Mouse (Mus musculus) midbrain, postnatal 0 days (tissue): Measurements from ENCODE around the gene Men1. TPM values are rescaled to one million over a fixed set of nuclear protein-coding genes. Genes with fewer than 3 reads are reported as not detected.

Experiments used
- ATAC-seq: fragments of 200-750 bp; cut with Nextera tagmentation; 2 replicates; pipeline ENCODE4 v1.8.0; 2017; ENCODE audit warnings: moderate number of reproducible peaks, mild to moderate bottlenecking, moderate TSS enrichment, moderate library complexity; ENCODE audit not compliant: low FRiP score
- DNase-seq: peaks from one replicate; pipeline ENCODE4 v3.0.0-alpha.2; 2015; ENCODE audit warnings: low spot score
- H3K27ac ChIP-seq: fragments of 300-500 bp; sonication (generic); 2 replicates; pipeline ENCODE4 v1.5.1; 2014; ENCODE audit warnings: low read depth, mild to moderate bottlenecking, low read length, mixed read lengths
- H3K27me3 ChIP-seq: fragments of 300-500 bp; sonication (generic); 2 replicates; pipeline ENCODE4 v1.6.1; 2014; ENCODE audit warnings: low read length, control low read depth, mixed read lengths; ENCODE audit not compliant: insufficient read depth
- H3K36me3 ChIP-seq: fragments of 300-500 bp; sonication (generic); 2 replicates; pipeline ENCODE4 v1.6.1; 2014; ENCODE audit warnings: low read length, control low read depth, mixed read lengths; ENCODE audit not compliant: insufficient read depth
- H3K4me1 ChIP-seq: fragments of 300-500 bp; sonication (generic); 2 replicates; pipeline ENCODE4 v1.6.1; 2014; ENCODE audit warnings: mild to moderate bottlenecking, control low read depth, antibody characterized with exemption, low read length, mixed read lengths; ENCODE audit not compliant: insufficient read depth
- H3K4me2 ChIP-seq: fragments of 300-500 bp; sonication (generic); 2 replicates; pipeline ENCODE4 v1.6.1; 2014; ENCODE audit warnings: low read depth, mild to moderate bottlenecking, low read length, mixed read lengths; ENCODE audit not compliant: poor library complexity, severe bottlenecking
- H3K4me3 ChIP-seq: fragments of 300-500 bp; sonication (generic); 2 replicates; pipeline ENCODE4 v1.5.1; 2014; ENCODE audit warnings: low read depth, mild to moderate bottlenecking, low read length, moderate library complexity
- H3K9ac ChIP-seq: fragments of 300-500 bp; sonication (generic); replicated peaks from 2 replicates; pipeline ENCODE4 v1.6.1; 2014; ENCODE audit warnings: mild to moderate bottlenecking, low read length, moderate library complexity, mixed read lengths; ENCODE audit not compliant: poor library complexity, severe bottlenecking
- H3K9me3 ChIP-seq: fragments of 300-500 bp; sonication (generic); 2 replicates; pipeline ENCODE4 v1.6.1; 2016; ENCODE audit warnings: low read length, control low read depth
- CTCF ChIP-seq: IDR thresholded peaks from 2 replicates; pipeline ENCODE4 v1.5.1; 2016; ENCODE audit warnings: antibody characterized with exemption, mild to moderate bottlenecking
- WGBS: fragments of 180-500 bp; shearing (Covaris S2); extraction: QIAGEN DNeasy Blood & Tissue Kit; methylation state at CpG from one replicate; pipeline ENCODE4 v1.1.7; 2014; 5-methylcytosine and 5-hydroxymethylcytosine counted together
- polyA plus RNA-seq: library from polyadenylated mRNA; unstranded; fragments of >200 nt; fragmentation: Nextera tagmentation; extraction: Ambion mirVana; gene quantifications from 2 replicates; pipeline ENCODE4 v1.2.1, GENCODE M21; 2015
- total RNA-seq: library from RNA; depleted of rRNA; stranded (reverse); fragments of >200 nt; gene quantifications from 2 replicates; pipeline ENCODE4 v1.2.3, GENCODE M21; 2014

Gene Men1
- total and polyA plus RNA-seq, 2 experiments from 2014 or later, result 56.8 to 85.6 TPM

DNA sequence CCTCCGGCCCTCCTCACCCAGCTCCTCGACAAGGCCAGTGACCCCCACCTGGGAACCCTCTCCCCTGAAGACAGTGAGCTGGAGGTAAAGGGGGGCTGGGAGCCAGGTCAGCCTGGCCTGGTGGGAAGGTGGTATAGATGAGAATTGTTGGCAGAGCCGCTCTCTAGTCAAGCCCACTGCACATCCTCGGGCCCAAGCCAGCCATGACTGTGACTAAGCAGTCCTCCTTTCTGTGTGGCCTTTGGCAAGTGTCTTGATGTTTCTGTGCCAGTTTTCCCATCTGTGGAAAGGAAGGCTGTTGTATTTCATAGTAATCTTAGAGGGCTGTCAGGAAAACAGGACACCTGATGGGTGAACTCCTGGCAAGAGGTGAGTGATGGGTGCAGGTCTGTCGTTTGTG lies 9.2 kb downstream of the Men1 start:
- 87% methylated on average over 5 of the region's 5 CpGs for WGBS
- no peak for ATAC-seq
- TF ChIP-seq CTCF, result no peak

DNA sequence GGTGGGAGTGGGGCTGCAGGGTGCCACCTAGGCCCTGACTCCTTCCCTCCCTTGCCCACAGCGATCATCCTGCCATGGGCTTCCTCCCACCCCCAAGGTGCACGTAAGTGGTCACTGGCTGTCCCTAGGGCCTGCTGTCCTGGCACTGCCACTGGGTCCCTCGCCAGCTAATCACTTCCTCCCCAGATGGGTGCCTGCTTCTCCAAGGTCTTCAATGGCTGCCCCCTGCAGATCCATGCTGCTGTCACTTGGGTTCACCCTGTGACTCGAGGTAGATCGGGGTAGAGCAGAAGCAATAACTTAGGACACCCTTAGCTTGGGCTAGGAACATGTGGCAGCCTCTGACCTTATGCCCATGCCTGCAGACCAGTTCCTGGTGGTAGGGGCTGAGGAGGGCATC lies 11.2 kb downstream of the Men1 start:
- H3K4me2 ChIP-seq, result no peak overlapping the region
- TF ChIP-seq CTCF, result no peak
- H3K36me3 ChIP-seq, result peaks cover 64% of the 10 kb centered on the region
- H3K9me3 ChIP-seq, result no peaks in the 10 kb centered on the region
- no peak overlapping the region for H3K4me3 ChIP-seq
- ATAC-seq, result no peak
- no peak overlapping the region for H3K9ac ChIP-seq
- no peaks in the 10 kb centered on the region for H3K4me1 ChIP-seq
- 85% methylated on average over 4 of the region's 5 CpGs for WGBS
- H3K27ac ChIP-seq, result no peak overlapping the region
- H3K27me3 ChIP-seq, result no peaks in the 10 kb centered on the region
- DNase-seq, result no peak

More for the DNA sequence above, 9.2 kb downstream of the Men1 start:
- Histone ChIP-seq H3K4me2 (no peak overlapping the region), H3K9me3 (no peaks in the 10 kb centered on the region), H3K9ac (no peak overlapping the region), H3K27me3 (no peaks in the 10 kb centered on the region), H3K36me3 (peaks cover 64% of the 10 kb centered on the region), H3K4me1 (no peaks in the 10 kb centered on the region), H3K4me3 (no peak overlapping the region), H3K27ac (no peak overlapping the region)
- no peak for DNase-seq

DNA sequence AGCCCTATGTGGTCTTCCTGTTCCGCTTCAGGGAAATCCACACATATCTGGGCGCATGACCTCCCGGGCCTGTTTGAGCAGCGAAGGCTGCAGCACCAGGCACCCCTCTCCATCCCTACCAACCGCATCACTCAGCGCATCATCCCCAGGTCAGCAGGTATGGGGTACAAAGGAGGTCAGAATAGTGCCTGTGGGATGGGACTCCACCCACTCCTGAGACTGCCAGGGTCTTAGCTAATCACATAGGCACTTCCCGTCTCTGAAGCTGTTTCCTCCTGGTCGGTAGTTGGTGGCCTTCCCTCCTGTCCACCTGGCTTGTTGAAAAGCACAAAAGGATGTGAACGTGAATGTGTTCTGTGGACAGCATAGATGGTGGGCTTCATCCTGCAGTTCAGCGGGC lies 11.9 kb downstream of the Men1 start:
- Histone ChIP-seq H3K27ac (no peak overlapping the region), H3K9me3 (no peaks in the 10 kb centered on the region), H3K9ac (no peak overlapping the region), H3K4me1 (no peaks in the 10 kb centered on the region), H3K36me3 (peaks cover 64% of the 10 kb centered on the region), H3K4me3 (no peak overlapping the region), H3K27me3 (no peaks in the 10 kb centered on the region), H3K4me2 (no peak overlapping the region)
- WGBS, result 90% methylated on average over 10 of the region's 10 CpGs
- ATAC-seq (no peak), DNase-seq (no peak)
- no peak for TF ChIP-seq CTCF

DNA sequence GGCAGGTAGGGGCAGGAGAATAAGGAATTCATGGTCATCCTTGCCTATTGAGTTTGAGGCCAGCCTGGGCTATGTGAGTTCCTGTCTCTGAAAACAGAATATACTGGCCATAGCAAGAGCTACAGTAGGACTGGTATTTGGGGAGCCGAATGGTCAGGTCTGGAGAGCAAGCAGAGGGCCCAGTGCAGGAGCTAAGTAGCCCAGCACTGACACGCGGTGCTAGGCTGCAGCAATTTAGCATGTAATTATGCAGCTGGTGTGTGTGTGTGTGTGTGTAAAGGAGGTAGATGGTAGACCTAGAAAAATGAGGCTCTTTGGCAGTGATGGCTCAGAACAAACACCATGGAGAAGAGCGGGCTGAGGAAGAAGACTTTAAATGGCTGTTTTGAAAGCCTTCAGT lies 12.8 kb downstream of the Men1 start:
- ATAC-seq (no peak), DNase-seq (no peak)
- Histone ChIP-seq H3K27me3 (no peaks in the 10 kb centered on the region), H3K4me3 (no peak overlapping the region), H3K9ac (no peak overlapping the region), H3K27ac (no peak overlapping the region), H3K9me3 (no peaks in the 10 kb centered on the region), H3K36me3 (peaks cover 64% of the 10 kb centered on the region), H3K4me1 (no peaks in the 10 kb centered on the region), H3K4me2 (no peak overlapping the region)
- TF ChIP-seq CTCF, result no peak
- 94% methylated on average over 4 of the region's 4 CpGs for WGBS

DNA sequence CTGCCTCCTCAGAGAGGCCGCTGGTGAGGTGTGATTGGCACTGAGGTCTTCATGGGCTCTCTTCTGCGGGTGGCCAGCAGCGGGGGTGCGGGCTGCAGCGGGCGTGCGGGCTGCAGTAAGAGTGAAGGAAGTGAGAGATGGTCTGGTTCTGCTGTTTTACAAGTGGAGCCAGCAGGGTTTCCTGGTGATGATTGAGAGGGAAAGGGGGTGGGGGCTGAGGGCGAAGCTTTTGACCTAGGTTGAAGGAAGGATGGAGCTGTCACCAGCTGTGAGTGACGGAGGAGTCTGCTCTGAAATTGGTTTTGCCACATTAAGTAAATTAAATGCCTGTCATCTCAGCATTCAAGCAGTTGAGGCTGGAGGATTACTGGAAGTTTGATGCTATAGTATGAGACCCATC lies 13.9 kb downstream of the Men1 start:
- Histone ChIP-seq H3K27me3 (no peaks in the 10 kb centered on the region), H3K4me2 (no peak overlapping the region), H3K27ac (no peak overlapping the region), H3K9ac (no peak overlapping the region), H3K9me3 (no peaks in the 10 kb centered on the region), H3K4me1 (no peaks in the 10 kb centered on the region), H3K4me3 (no peak overlapping the region), H3K36me3 (peaks cover 61% of the 10 kb centered on the region)
- DNase-seq, result no peak
- WGBS, result 51% methylated on average over 9 of the region's 9 CpGs
- TF ChIP-seq CTCF, result no peak
- no peak for ATAC-seq

DNA sequence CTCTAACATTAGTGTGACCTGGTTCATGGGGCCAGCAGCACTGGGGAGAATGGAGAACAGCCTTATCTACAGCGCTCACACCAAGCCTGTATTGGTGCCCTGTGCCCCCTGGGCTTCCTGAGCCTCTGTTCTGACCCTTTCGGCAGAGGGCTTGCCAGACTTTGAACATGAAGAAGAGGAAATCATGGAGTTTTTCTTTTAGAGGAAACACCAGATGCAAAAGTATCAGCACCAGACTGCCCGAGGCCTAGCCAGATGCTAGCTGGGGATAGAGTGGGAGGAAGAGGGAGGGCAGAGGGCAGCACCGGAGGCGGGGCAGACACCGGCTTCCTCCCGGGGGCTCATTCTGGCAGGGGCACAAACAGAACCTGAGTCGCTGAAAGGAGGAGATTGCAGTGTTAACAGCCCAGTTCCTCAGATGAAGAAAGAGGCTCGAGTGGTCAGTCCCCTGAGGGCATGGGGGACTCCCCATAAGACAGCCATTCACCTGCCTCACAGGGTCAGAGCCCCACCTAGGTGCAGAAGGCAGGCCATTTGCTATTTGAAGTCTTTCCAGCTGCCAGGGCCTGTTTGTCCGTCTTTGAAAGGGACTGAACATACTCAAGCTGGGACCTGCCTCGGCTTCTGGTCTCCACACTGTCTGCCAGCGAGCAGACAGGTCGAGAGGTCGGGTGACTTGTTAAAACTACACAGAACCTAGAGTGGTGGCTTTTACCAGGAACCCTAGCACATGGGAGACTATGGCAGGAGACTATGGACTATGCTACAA lies 14.6 kb downstream of the Men1 start:
- no peak for ATAC-seq
- no peak overlapping the region for H3K4me2 ChIP-seq
- peaks cover 61% of the 10 kb centered on the region for H3K36me3 ChIP-seq
- H3K4me1 ChIP-seq, result no peaks in the 10 kb centered on the region
- H3K27me3 ChIP-seq, result no peaks in the 10 kb centered on the region
- no peak for DNase-seq
- no peak overlapping the region for H3K9ac ChIP-seq
- no peak overlapping the region for H3K27ac ChIP-seq
- 47% methylated on average over 14 of the region's 14 CpGs for WGBS
- H3K4me3 ChIP-seq, result no peak overlapping the region
- TF ChIP-seq CTCF, result no peak
- H3K9me3 ChIP-seq, result no peaks in the 10 kb centered on the region
